Mouse (Mus musculus): ENCODE measurements around the gene Dhx15. TPM values are rescaled to one million over a fixed set of nuclear protein-coding genes. Genes with fewer than 3 reads are reported as not detected.

The Dhx15 gene
- 193 TPM for polyA plus RNA-seq (2017; shearing (Covaris generic))

GRCm38 (mm10) chr5:52190371-52191179 is at the start of gene Dhx15:
Dhx15 (minus strand) TSS chr5:52190514.

Other genes starting within 250 kb of the Dhx15 start
- gene Sod3, start 173.3 kb upstream of the Dhx15 start, polyA plus RNA-seq (2017; shearing (Covaris generic)), result not detected